Mouse (Mus musculus) cortical plate, adult 2 months (tissue): ENCODE measurements around the gene Rab37.
A peak's percentile ranks its signal among the peaks of the same experiment; 100 is the strongest.

Experiments used
- CTCF ChIP-seq: fragments of 200-500 bp; IDR thresholded peaks from 2 replicates; pipeline ENCODE4 v1.5.1; 2011; ENCODE audit warnings: mild to moderate bottlenecking, control low read depth, low read length; ENCODE audit not compliant: insufficient read depth; ENCODE audit errors: extremely low read depth
- POLR2A ChIP-seq: fragments of 200-500 bp; IDR thresholded peaks from 2 replicates; pipeline ENCODE4 v1.6.1; 2011; ENCODE audit warnings: mild to moderate bottlenecking, low read length, control low read depth; ENCODE audit not compliant: insufficient read depth; ENCODE audit errors: extremely low read depth

DNA sequence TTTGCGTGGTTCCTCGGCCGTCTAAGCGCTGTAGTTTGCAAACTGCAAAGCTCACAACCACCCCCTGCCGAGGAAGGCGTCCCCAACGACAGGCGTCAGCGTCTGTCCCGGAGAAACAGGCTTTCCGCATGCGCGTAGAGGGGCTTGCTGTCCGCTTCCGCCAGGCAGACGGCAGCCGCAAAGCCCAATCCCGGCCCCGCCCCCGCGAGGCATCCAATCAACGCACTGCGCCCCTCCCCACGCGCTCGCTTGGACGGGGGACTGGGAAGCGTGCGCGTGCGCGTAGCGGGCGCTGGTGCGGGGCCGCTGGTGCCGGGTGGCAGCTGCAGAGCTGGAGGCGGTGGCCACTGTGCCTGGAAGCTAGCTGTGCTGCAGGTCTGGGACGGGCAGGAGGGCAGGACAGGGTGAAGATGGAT lies 96.0 kb downstream of the Rab37 start, which contains the start of gene Tmem104:
- peak; percentile 85 for TF ChIP-seq POLR2A
- no peak for TF ChIP-seq CTCF
